Mouse (Mus musculus) G1E (cell line): ENCODE measurements around the gene Il17c. TPM values are rescaled to one million over a fixed set of nuclear protein-coding genes. Genes with fewer than 3 reads are reported as not detected.

Experiments
- ATAC-seq: 2 replicates; pipeline ENCODE4 v1.8.0; 2016; ENCODE audit warnings: mild to moderate bottlenecking; ENCODE audit not compliant: insufficient number of reproducible peaks, poor library complexity, low FRiP score, severe bottlenecking; ENCODE audit errors: extremely low read depth
- DNase-seq: peaks from one replicate; pipeline ENCODE4 v3.0.0; 2012; ENCODE audit warnings: low spot score
- H3K27me3 ChIP-seq: 2 replicates; pipeline ENCODE4 v1.6.1; 2012; ENCODE audit warnings: mild to moderate bottlenecking, low read length, inconsistent platforms; ENCODE audit not compliant: insufficient read depth
- H3K36me3 ChIP-seq: replicated peaks from 2 replicates; pipeline ENCODE3; 2012; ENCODE audit warnings: mild to moderate bottlenecking, inconsistent platforms
- H3K4me1 ChIP-seq: 2 replicates; pipeline ENCODE4 v1.6.1; 2012; ENCODE audit warnings: low read depth, low read length, inconsistent platforms, mixed read lengths; ENCODE audit not compliant: insufficient read depth
- H3K4me3 ChIP-seq: 2 replicates; pipeline ENCODE4 v1.5.1; 2012; ENCODE audit warnings: low read depth, mild to moderate bottlenecking, inconsistent platforms, low read length, moderate library complexity, mixed read lengths
- H3K9me3 ChIP-seq: replicated peaks from 2 replicates; pipeline ENCODE4 v1.6.1; 2012; ENCODE audit warnings: inconsistent platforms
- CTCF ChIP-seq: IDR thresholded peaks from 2 replicates; pipeline ENCODE4 v1.5.1; 2012; ENCODE audit warnings: low read depth, low read length, inconsistent platforms, mixed read lengths
- GATA1 ChIP-seq: IDR thresholded peaks from 2 replicates; pipeline ENCODE4 v1.6.1; 2012; ENCODE audit warnings: borderline replicate concordance, low read length, inconsistent platforms, mixed read lengths
- GATA2 ChIP-seq: IDR thresholded peaks from 2 replicates; pipeline ENCODE4 v1.6.1; 2012; ENCODE audit warnings: low read depth, low read length, inconsistent platforms, borderline replicate concordance
- POLR2AphosphoS5 ChIP-seq: IDR thresholded peaks from 2 replicates; pipeline ENCODE4 v1.6.1; 2012; ENCODE audit warnings: low read depth, low read length, inconsistent platforms; ENCODE audit not compliant: insufficient replicate concordance
- TAL1 ChIP-seq: conservative IDR thresholded peaks from 2 replicates; pipeline ENCODE4 v1.6.1; 2012; ENCODE audit warnings: low read depth, low read length, inconsistent platforms, mixed read lengths
- polyA plus RNA-seq: library from polyadenylated mRNA; stranded (reverse); fragments of >175 nt; gene quantifications from 2 replicates; pipeline ENCODE4 v1.2.3, GENCODE M21; 2012
- total RNA-seq, 2 experiments: library from RNA; stranded (forward) in 1 of 2; stranded (reverse) in 1 of 2; fragments of 200-1000 nt in 1 of 2; fragments of >200 nt in 1 of 2; fragmentation: Nextera tagmentation in 1 of 2; gene quantifications; 2 replicates each; pipeline ENCODE4 v1.2.3; 2014 to 2017

The Il17c gene
- total and polyA plus RNA-seq, 3 experiments = not detected

DNA sequence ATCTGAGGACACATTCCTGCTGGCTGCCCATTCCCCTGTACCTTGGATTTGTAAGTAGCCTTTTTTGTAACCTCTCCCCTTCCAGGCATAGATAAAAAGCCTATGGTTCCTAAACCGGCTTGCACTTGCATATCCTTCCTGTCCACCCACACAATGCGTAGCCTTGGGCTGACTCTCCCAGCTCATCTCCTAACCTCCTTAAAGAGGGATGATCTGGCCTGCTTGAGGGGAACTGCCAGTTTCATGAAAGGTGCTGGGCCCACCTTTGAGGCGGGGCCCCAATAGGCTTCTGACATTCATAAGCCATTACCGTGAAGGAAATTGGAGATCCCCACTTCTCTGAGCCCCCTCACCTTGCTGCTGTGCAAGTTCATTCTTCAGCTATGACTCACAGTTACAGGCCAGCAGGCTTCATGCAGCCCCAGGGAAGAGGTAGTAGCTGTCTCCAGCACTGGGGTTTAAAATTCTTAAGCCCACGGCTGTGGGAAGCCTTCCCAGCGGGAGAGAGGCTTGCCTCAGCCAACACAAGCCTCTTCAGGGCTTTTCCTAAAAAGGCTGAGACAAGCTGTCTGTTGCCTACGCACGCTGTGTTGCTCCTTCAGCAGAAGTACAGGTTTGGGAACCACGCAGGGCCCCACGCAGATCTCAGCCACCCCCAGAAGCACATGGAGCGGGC, 39.8 kb downstream of the Il17c start:
- Histone ChIP-seq H3K4me3 (no peak overlapping the region), H3K27me3 (peaks cover 68% of the 10 kb centered on the region), H3K9me3 (no peaks in the 10 kb centered on the region; the same call in 1 of the 2 replicates), H3K4me1 (peaks cover 52% of the 10 kb centered on the region), H3K36me3 (peaks cover 17% of the 10 kb centered on the region)
- TF ChIP-seq GATA2 = no peak
- TF ChIP-seq CTCF = no peak
- TF ChIP-seq GATA1 = no peak
- TF ChIP-seq TAL1 = no peak
- no peak for TF ChIP-seq POLR2AphosphoS5
- ATAC-seq (no peak), DNase-seq (no peak)

DNA sequence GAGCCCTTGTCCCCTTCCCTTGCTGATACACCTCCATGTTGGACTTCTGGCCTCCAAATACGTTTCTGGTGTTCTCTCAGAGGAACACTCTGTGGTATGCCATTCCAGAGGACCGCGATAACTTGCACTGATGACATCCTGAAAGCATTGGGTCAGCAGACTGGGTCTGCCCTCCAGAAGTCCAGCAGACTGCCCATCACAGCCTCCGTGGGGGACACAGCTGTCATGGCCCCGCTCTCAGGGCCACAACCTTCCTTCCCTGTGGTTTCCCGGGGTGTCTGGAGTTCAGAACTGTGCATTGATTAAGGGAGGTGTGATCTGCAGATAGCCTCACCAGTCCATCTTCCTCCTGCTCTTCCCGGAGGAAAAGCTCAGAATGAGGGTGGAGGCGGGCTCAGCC, 40.7 kb downstream of the Il17c start:
- Histone ChIP-seq H3K27me3 (peaks cover 59% of the 10 kb centered on the region), H3K9me3 (no peaks in the 10 kb centered on the region; the same call in 1 of the 2 replicates), H3K4me3 (no peak overlapping the region), H3K4me1 (peaks cover 54% of the 10 kb centered on the region), H3K36me3 (peaks cover 26% of the 10 kb centered on the region)
- no peak for TF ChIP-seq CTCF
- TF ChIP-seq GATA2 = no peak
- TF ChIP-seq GATA1 = no peak
- TF ChIP-seq POLR2AphosphoS5 = no peak
- TF ChIP-seq TAL1 = no peak
- DNase-seq (no peak), ATAC-seq (no peak)

DNA sequence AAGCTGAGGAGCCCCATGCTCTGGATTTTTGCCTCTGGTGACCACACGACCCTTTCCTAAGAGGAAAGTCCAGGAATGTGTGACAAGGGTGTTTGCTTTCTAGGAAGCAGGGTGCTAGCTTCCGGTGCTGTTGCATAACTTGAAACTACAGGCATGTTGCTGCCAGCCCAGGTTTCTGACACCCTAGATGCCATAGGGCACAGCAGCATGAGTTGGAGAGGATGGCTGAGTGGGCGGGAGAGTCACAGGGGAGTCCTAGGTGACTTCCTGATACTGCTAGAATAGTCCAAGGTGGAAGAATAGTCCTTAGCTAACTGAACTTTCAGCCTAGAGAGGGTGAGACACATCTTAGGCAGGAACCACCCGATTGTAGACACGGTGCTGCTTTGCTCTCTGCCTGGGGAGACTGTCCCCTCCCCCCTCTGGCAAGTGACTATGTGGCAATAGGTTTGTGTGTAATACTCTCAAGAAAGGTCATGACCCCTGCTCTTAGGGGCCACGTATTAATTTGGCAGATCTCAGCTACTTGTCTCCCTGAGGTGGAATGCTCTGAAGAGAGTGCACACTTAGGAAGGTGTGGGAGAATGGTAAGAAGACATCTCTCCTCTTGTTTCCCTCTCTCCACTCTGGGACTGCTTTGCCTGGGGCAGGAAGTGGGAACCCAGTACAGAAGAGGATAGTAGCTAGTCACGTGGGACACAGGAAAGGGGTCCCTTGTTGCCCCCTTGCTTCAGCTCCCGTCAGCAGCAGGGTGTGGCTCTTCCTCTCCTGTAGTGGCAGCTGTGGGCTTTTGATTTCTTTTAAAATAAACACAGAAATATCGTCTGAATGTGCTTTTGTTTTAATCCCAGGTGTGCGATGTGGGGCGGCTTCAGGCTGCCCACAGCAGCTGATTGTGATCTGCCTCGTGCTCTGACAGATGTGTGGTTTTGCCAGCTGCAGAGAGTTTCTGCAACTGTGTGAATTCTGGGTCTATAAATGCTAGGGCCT, 42.1 kb downstream of the Il17c start:
- Histone ChIP-seq H3K4me1 (peaks cover 54% of the 10 kb centered on the region), H3K4me3 (no peak overlapping the region), H3K9me3 (no peaks in the 10 kb centered on the region; the same call in 1 of the 2 replicates), H3K36me3 (peaks cover 40% of the 10 kb centered on the region), H3K27me3 (peaks cover 46% of the 10 kb centered on the region)
- TF ChIP-seq GATA1 (no peak), TAL1 (no peak), CTCF (no peak), POLR2AphosphoS5 (no peak), GATA2 (no peak)
- DNase-seq (no peak), ATAC-seq (no peak)

DNA sequence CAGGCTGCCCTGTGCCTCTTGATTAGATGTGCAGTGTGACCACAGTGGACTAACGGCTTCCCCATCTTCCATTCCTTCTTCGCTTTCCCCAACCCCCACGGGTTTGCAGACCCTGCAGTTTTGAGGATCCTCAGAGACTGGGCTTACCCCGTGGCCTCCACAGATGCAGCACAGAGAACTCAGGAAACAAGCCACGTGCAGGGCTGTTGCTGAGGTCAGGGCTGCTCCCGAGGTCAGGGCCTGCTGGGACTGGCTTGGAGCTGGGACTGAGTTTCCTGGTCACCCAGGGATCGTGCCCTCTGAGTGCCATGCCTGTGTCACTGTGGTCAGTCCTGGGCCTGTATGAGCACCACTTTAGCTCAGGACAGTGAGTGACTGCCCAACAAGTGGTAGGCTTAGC, 43.2 kb downstream of the Il17c start:
- Histone ChIP-seq H3K4me1 (peaks cover 48% of the 10 kb centered on the region), H3K27me3 (peaks cover 38% of the 10 kb centered on the region)

DNA sequence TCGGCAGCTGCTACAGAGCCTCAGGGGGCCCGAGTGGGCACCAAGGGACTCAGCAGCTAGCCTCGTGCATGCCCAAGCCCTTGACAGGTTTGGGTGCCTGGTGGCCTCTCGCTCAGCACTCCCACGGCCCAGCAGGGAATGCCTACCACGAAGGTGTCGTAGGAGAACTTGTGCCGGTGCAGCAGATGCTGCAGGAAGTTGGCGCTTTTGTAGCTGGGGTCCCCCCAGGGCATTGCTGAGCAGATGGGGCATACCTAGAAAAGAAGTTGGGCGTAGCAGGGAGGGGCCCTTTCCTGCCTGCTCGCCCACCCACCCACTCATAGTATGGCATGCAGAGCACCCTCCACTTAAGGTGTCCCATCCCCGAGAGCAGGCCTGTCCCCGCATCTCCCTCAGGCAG, 46.0 kb downstream of the Il17c start:
- peaks cover 10% of the 10 kb centered on the region for H3K27me3 ChIP-seq
- H3K36me3 ChIP-seq = peaks cover 73% of the 10 kb centered on the region
- H3K4me3 ChIP-seq = no peak overlapping the region
- no peaks in the 10 kb centered on the region for H3K9me3 ChIP-seq
- ATAC-seq (no peak), DNase-seq (no peak)
- peaks cover 32% of the 10 kb centered on the region for H3K4me1 ChIP-seq
- TF ChIP-seq CTCF (no peak), GATA1 (no peak), GATA2 (no peak), TAL1 (no peak), POLR2AphosphoS5 (no peak)

More for the DNA sequence above, 43.2 kb downstream of the Il17c start:
- DNase-seq = no peak
- Histone ChIP-seq H3K36me3 (peaks cover 50% of the 10 kb centered on the region), H3K9me3 (no peaks in the 10 kb centered on the region; the same call in 1 of the 2 replicates), H3K4me3 (no peak overlapping the region)
- TF ChIP-seq GATA2 (no peak), GATA1 (no peak), POLR2AphosphoS5 (no peak), TAL1 (no peak), CTCF (no peak)
- no peak for ATAC-seq

DNA sequence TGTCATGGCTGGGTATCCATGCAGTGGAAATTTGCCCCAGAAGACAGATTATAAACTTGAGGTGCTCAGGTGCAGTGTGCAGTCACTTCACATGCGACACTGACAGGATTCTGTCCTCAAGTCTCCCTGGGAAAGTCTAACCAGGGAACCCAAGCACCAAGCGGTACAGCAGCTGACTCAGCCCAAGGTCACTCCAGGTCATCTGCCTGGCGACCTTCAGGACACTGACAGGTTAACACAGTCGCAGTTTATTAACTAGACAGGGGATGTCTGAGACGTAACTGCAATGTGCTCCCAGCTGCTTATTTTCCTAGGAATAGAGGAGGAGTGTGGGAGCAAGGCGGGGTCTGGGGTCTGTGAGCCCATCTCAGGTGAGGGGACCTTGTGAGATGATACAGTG, 47.6 kb downstream of the Il17c start:
- ATAC-seq = no peak
- DNase-seq = no peak
- Histone ChIP-seq H3K27me3 (no peaks in the 10 kb centered on the region; the same call in 1 of the 2 replicates), H3K9me3 (no peaks in the 10 kb centered on the region), H3K4me3 (no peak overlapping the region), H3K36me3 (peaks cover 89% of the 10 kb centered on the region), H3K4me1 (peaks cover 32% of the 10 kb centered on the region)
- TF ChIP-seq TAL1 (no peak), POLR2AphosphoS5 (no peak), CTCF (no peak), GATA1 (no peak), GATA2 (no peak)
